Mouse (Mus musculus) limb, embryonic 13.5 days (tissue): ENCODE results near the gene C1s1. TPM values are rescaled to one million over a fixed set of nuclear protein-coding genes. Genes with fewer than 3 reads are reported as not detected.
"Not testable (repeated sequence)": the region's sequence is repeated elsewhere in the genome, so short reads cannot be mapped to it uniquely, and the experiment has no call there.

Experiments used
- ATAC-seq: fragments of 200-750 bp; cut with Nextera tagmentation; 2 replicates; pipeline ENCODE4 v1.8.0; 2017; ENCODE audit warnings: low read depth, moderate number of reproducible peaks, moderate TSS enrichment; ENCODE audit not compliant: low FRiP score
- H3K27ac ChIP-seq: fragments of 300-500 bp; sonication (generic); 2 replicates; pipeline ENCODE4 v1.5.1; 2015; ENCODE audit warnings: inconsistent platforms, mild to moderate bottlenecking, moderate library complexity
- H3K27me3 ChIP-seq: fragments of 300-500 bp; sonication (generic); 2 replicates; pipeline ENCODE4 v1.6.1; 2015; ENCODE audit warnings: mild to moderate bottlenecking, inconsistent platforms
- H3K36me3 ChIP-seq: fragments of 300-500 bp; sonication (generic); 2 replicates; pipeline ENCODE4 v1.6.1; 2015; ENCODE audit warnings: inconsistent platforms, mild to moderate bottlenecking, moderate library complexity
- H3K4me1 ChIP-seq: fragments of 300-500 bp; sonication (generic); 2 replicates; pipeline ENCODE4 v1.6.1; 2015; ENCODE audit warnings: inconsistent platforms
- H3K4me2 ChIP-seq: fragments of 300-500 bp; sonication (generic); replicated peaks from 2 replicates; pipeline ENCODE4 v1.6.1; 2015; ENCODE audit warnings: inconsistent platforms, mild to moderate bottlenecking, moderate library complexity
- H3K4me3 ChIP-seq: fragments of 300-500 bp; sonication (generic); 2 replicates; pipeline ENCODE4 v1.5.1; 2015; ENCODE audit warnings: moderate library complexity, mild to moderate bottlenecking, inconsistent platforms
- H3K9ac ChIP-seq: fragments of 300-500 bp; sonication (generic); 2 replicates; pipeline ENCODE4 v1.6.1; 2015; ENCODE audit warnings: mild to moderate bottlenecking, inconsistent platforms
- H3K9me3 ChIP-seq: fragments of 300-500 bp; sonication (generic); 2 replicates; pipeline ENCODE4 v1.6.1; 2016; ENCODE audit warnings: inconsistent platforms
- WGBS: fragments of 180-500 bp; shearing (Covaris S2); methylation state at CpG from one replicate; pipeline ENCODE4 v1.1.7; 2015; 5-methylcytosine and 5-hydroxymethylcytosine counted together
- polyA plus RNA-seq: library from polyadenylated mRNA; unstranded; fragments of >200 nt; fragmentation: Nextera tagmentation; extraction: Ambion mirVana; gene quantifications from 2 replicates; pipeline ENCODE4 v1.2.1, GENCODE M21; 2015

The C1s1 gene
- polyA plus RNA-seq, 1 experiment from 2014 or later, result 1.8 TPM

DNA sequence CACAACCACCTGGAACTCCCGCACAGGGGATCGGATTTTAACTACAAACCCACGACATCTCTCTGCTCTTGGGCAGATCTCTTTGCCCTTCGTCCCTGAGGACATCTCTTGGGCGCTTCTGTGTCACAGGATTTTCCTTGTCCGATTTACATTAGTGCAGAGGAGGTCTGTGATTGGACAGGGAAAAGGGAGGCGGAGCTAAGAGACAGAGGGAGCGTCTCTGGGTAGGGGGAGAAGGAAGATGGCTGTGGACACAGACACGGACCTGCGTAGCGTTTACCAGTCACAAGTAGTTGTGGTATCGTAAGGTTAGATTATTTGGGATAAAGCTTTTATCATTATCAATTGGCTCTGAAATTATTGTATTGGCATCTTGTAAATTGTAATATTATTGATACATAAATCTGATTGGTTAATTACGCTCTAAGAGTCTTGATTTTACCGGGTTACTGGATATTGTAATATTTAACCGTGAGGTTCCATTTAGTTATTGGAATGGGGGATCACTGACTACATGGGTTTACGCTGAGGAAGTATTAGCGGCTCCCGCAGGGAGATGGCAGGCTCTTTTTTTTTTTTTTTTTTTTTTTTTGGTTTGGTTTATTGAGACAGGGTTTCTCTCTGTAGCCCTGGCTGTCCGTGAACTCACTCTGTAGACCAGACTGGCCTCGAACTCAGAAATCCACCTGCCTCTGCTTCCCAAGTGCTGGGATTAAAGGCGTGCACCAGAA is 56.6 kb downstream of the C1s1 start:
- Histone ChIP-seq H3K4me3 (no peak overlapping the region), H3K9ac (no peak overlapping the region), H3K4me2 (peak overlapping the region; percentile 43), H3K9me3 (no peaks in the 10 kb centered on the region), H3K4me1 (no peaks in the 10 kb centered on the region), H3K36me3 (no peaks in the 10 kb centered on the region), H3K27me3 (no peaks in the 10 kb centered on the region), H3K27ac (no peak overlapping the region)
- WGBS, result 40% methylated on average over 21 of the region's 21 CpGs
- no peak for ATAC-seq

DNA sequence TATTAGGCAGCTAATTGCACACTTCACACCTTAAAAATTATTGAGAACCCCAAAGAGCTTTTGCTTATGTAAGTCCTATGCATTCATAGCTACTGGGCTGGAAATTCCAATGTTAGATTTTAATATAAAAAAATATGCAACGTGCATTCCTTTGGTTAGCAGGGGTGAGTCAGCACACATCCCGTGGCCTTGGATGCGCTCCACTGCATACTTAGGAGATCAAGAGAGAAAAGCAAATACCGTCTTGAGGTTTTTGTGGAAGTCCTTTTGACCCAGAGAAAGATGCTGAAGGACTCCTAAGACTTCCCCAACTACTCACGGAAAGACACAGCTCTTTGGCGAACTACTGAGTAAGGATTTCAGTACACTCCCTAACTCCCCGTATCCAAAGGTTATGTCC is 57.3 kb downstream of the C1s1 start:
- H3K9me3 ChIP-seq, result no peaks in the 10 kb centered on the region
- no peak overlapping the region for H3K4me2 ChIP-seq
- H3K27me3 ChIP-seq, result no peaks in the 10 kb centered on the region
- ATAC-seq, result no peak
- H3K9ac ChIP-seq, result no peak overlapping the region
- no peak overlapping the region for H3K27ac ChIP-seq
- 87% methylated on average over 7 of the region's 7 CpGs for WGBS
- H3K36me3 ChIP-seq, result no peaks in the 10 kb centered on the region
- H3K4me3 ChIP-seq, result no peak overlapping the region
- H3K4me1 ChIP-seq, result no peaks in the 10 kb centered on the region

DNA sequence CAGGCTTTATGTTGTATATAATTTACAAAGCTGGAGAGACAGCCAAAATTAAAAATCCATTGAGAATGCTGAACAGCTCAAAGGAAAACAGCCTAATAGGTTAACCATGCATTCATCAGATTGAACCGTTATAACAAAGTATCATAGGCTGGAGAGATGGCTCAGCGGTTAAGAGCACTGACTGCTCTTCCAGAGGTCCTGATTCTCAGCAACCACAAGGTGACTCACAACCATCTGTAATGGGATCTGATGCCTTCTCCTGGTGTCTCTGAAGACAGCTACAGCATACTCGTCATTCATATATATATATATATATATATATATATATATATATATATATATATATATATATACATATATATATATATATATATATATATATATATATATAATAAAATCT is 58.3 kb downstream of the C1s1 start:
- not testable (repeated sequence) for H3K4me3 ChIP-seq, H3K4me2 ChIP-seq, H3K27me3 ChIP-seq, ATAC-seq, H3K4me1 ChIP-seq, H3K27ac ChIP-seq, H3K9me3 ChIP-seq, H3K9ac ChIP-seq, H3K36me3 ChIP-seq
- WGBS, result 89% methylated on average over 3 of the region's 3 CpGs

DNA sequence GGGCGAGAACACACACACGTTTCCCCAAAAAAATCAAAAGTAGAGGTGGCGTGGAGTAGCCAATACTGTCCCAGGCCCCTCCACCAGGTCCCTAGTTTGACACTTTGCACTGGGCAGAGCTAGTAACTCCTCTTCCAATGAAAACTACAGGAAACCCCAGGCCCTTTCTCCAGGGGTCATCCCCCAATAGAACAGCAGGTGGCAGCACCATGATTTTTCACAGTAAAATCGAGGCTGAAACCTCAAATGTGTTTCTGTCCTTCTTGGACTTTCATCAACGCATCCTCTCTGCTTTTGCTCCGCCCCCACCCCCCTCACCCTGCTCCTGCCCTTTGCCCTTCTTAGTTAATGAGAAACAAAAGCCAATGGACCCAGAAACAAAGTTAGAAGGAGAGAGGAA is 60.6 kb downstream of the C1s1 start:
- 24% methylated on average over 6 of the region's 6 CpGs for WGBS
- no peak; the same call in 1 of the 2 replicates for ATAC-seq
- no peak overlapping the region for H3K4me3 ChIP-seq
- H3K9me3 ChIP-seq, result no peaks in the 10 kb centered on the region
- no peaks in the 10 kb centered on the region for H3K36me3 ChIP-seq
- no peaks in the 10 kb centered on the region for H3K4me1 ChIP-seq
- H3K27ac ChIP-seq, result no peak overlapping the region
- H3K27me3 ChIP-seq, result no peaks in the 10 kb centered on the region
- H3K9ac ChIP-seq, result no peak overlapping the region
- H3K4me2 ChIP-seq, result no peak overlapping the region

Other genes with a start within 250 kb of the C1s1 start
- not detected in 2 replicates for gene Cd163, start 237.7 kb downstream of the C1s1 start, polyA plus RNA-seq
- 50.4 and 54.5 TPM in 2 replicates for gene Pex5, start 127.3 kb downstream of the C1s1 start, polyA plus RNA-seq
- 12.8 and 12.9 TPM in 2 replicates for gene Clstn3, start 77.6 kb downstream of the C1s1 start, polyA plus RNA-seq
- 0.60 and 0.72 TPM in 2 replicates for gene C1rl, start 49.2 kb downstream of the C1s1 start, polyA plus RNA-seq
- gene C1ra, start 30.0 kb downstream of the C1s1 start, polyA plus RNA-seq, result 0.80 and 1.3 TPM in 2 replicates
- gene C1rb, start 27.9 kb upstream of the C1s1 start, polyA plus RNA-seq, result not detected in 2 replicates
- 0.24 TPM in 1 of 2 replicates, not detected in the other for gene C1s2, start 93.7 kb upstream of the C1s1 start, polyA plus RNA-seq
- gene Lpcat3, start 120.7 kb upstream of the C1s1 start, polyA plus RNA-seq, result 56.4 and 57.0 TPM in 2 replicates
- gene Emg1, start 169.8 kb upstream of the C1s1 start, polyA plus RNA-seq, result 190 and 201 TPM in 2 replicates
- gene Phb2, start 170.0 kb upstream of the C1s1 start, polyA plus RNA-seq, result 324 and 325 TPM in 2 replicates
- 9.0 and 10.9 TPM in 2 replicates for gene Ptpn6, start 196.4 kb upstream of the C1s1 start, polyA plus RNA-seq
- 480 and 513 TPM in 2 replicates for gene Grcc10, start 199.0 kb upstream of the C1s1 start, polyA plus RNA-seq
- 0.11 TPM in 1 of 2 replicates, not detected in the other for gene Gm45234, start 213.7 kb upstream of the C1s1 start, polyA plus RNA-seq
- gene Atn1, start 214.2 kb upstream of the C1s1 start, polyA plus RNA-seq, result 19.6 and 20.0 TPM in 2 replicates
- gene Eno2, start 227.3 kb upstream of the C1s1 start, polyA plus RNA-seq, result 7.2 and 7.7 TPM in 2 replicates
- gene Lrrc23, start 237.4 kb upstream of the C1s1 start, polyA plus RNA-seq, result 0.59 and 0.86 TPM in 2 replicates